Mouse (Mus musculus) adrenal gland, adult 8-10 months (tissue): ENCODE results near the gene Ulk4. TPM values are rescaled to one million over a fixed set of nuclear protein-coding genes. Genes with fewer than 3 reads are reported as not detected.

Experiments
- DNase-seq: peaks from one replicate; pipeline ENCODE4 v3.0.0; 2022
- total RNA-seq, 4 experiments: library from RNA; stranded (reverse); gene quantifications; 2 replicates each; pipeline ENCODE4 v1.2.4; 2022

Ulk4 gene
- total RNA-seq, 4 experiments from 2014 or later, result 1.7 to 4.8 (median 2.6) TPM

DNA sequence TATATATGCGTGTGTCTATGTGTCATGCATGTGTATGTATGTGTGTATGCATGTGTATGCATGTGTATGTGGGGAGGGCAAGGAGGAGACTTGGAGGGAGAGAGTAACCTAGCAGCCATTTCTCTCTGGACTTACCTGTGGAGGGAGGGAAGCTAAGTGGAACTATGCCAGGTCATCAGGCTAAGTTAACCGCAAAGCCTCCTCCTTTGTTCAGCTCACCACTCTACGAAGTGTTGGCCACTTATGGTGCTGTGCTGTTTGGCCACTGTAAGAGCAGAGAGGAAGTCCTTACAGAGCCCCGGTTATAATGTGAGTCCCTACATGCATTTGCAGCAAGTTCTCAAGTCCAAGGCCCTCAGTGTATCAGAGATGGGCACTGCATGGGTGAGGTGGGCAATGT is 300.1 kb downstream of the Ulk4 start:
- DNase-seq, result no peak

DNA sequence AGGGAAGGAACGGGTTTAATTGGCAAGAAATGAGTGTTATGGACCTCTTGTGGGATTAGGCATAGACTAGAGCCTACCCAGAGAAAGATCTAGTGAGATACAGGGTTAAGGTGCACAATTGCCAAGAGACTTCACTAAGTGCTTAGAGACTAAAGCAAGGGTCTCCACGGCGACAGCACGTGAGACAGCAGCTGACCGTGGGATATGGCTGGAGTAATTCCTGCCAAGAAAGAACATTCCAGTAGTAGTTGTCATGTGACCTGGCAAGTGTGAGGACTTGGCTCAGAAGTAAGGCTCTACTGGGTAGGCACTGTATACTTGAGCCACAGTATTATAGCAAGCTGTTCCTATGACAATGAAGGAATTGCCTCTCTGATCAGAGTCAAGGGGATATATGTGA is 300.8 kb downstream of the Ulk4 start:
- DNase-seq, result no peak

DNA sequence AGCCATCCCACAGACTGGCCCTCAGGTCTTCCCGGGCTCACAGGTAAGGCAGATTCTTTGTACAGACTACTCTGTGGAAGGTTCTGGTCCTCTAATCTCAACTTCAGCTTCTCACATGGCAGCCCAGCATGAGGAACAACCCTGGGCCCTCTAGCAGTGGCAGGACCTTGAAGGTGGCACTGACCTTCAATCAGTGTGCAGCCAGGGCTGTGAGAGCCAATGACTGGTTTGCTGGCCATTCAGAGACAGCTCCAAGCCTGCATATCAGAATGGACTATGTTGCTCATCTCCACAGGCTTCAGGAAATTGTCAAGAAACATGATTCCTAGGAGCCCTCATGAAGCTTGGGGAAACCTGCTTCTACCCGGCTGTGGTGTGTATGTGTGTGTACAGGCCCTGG is 302.8 kb downstream of the Ulk4 start:
- DNase-seq, result peak; percentile 52

DNA sequence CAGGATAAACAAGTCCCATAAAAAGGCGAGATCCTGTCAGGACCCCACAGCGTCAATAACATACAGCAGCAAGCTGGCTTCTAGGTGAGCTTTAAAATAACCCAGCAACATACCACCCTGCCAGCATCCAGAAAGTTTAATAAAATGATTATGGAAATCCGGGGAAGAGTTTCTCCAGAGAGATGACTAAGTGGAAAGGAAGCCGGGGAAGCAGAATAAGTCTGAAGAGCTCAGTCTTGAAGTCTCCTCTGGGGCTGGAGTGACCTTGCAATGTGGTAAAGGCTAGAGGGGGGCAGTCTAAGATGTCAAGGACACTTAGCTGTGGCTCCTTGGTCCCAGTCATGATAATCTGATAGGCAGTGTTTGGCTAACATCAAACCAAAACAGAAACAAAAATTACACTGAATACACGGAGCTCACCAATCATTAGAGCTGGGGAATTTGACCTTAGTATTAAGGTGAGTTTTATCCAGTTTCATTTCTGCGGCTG is 303.9 kb downstream of the Ulk4 start:
- DNase-seq, result no peak

DNA sequence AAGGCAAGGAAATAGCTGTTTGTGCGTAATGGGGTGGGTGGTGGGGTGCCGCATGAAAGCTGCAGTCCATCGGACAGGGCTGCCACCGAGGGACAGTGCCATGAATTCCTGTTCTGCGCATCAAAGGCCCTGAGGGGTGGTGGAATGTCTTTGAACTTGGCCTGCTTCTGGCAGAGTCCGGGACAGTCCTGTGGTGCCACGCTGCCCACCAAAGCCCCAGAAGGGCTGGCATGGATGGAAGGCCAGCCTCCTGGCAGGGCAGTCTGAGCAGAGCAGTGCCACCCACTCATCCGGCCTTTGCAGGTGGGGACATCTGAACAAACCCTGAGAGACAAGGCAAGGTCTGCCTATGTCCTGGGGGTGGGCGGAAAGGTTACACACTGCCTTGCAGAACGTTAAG is 312.0 kb downstream of the Ulk4 start:
- no peak for DNase-seq

DNA sequence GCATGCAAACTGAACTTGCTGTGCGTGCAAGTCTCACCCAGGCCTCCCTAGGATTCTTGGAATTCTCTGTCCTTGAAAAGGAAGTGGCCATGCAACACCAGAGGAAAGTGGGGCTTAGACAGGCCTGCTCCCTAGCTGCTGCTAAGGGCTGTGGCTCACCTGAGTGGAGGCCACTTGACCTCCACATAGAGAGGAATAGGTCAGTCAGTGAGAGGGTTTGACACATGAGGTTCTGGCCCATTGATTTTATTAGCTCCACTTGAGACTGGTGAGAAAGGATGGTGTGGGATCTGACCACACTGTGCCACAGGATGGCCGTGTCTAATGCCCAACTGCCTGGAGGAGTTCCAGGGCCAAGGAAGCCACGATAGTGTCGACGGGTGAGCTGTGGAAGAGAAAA is 312.8 kb downstream of the Ulk4 start:
- DNase-seq, result no peak

DNA sequence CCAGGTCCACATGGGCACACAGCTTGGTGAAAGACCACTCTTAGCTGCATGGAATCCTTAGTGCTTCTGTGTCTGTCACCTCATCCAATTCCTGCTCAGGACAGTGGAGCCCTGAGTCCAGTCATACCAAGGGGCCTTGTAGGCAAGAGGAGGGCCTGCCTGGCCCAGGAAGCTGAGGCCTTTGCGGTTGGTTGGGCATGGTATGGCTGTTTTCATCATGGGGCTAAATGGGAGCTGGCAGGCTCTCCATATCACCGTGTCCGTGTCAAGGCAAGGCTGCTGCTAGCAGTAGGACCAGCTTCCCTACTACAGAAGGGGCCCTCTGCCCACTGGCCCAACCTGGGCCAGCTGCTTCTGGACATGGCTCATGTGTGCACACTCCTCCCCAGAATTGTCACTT is 313.3 kb downstream of the Ulk4 start:
- DNase-seq, result no peak

DNA sequence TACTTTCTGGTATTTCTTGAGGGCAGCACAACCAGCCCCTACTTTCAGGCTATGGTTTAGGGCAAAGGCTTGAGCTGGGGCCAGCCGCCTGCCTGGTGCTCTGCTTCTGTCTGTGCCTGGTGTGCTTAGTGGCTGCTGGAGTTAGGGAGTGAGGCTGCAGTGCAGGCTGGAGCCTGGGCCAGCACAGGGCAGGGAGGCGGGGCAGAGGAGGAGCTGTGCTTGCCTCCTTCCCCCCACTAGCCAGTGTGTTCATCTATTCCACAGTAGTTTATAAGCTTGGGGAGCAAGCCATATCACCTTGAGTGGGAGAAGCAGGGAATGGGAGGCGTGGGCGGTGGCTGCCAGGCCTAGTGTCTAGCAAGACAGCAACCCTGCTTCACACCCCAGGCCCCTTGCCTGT is 313.9 kb downstream of the Ulk4 start:
- DNase-seq, result no peak

DNA sequence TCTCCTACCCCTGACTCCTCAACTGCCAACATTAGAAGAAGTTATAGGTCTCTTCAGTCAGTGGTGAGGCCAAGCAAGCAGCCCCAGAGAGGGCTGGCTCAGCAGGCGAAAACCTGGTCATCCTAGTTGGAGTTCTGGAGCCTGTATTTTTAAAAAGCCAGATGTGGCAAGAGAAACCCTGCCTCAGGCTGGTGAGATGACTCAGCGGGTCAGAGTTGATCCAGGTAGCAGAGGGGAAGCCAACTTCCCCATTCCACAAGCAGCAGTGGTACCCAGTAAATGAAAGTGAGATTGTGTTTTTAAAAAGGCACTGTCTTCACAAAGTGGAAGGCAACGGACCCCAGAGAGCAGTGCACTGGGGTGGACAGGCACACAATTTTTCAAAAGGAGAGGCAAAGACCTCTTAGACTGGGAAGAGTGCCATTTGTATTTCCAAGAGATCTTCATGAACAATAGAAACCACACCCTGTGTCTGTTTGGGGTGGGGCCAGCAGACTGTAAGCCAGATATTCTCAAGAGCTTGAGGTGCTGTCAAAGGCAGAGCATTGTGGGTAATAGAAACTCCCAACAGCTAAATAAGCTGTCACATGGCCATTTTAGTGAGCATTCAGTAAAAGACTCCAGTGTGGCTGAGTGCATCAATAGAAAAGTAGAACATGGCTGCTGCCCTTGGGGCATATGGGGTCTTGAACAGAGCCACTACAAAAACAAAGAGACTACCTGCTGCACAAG is 314.9 kb downstream of the Ulk4 start:
- no peak for DNase-seq

DNA sequence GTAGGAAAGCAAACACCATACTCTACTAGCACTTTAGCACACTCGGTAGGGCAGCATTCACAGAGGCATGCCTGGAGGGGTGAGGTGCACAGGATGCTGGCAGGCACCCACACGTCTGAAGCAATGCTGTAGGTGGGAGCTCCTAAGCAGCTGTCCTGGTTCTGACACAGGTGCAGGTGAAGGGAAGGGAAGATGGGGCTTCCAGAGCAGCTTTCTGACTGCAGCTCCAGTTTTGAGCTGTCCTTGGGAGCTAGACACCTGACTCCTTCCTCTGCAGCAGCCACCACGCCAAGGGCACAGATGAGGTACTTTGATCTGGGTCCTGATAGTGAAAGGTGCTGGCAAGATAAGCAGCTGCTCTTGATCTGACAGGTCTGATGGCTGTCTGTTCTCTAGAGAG is 315.5 kb downstream of the Ulk4 start:
- DNase-seq, result no peak

DNA sequence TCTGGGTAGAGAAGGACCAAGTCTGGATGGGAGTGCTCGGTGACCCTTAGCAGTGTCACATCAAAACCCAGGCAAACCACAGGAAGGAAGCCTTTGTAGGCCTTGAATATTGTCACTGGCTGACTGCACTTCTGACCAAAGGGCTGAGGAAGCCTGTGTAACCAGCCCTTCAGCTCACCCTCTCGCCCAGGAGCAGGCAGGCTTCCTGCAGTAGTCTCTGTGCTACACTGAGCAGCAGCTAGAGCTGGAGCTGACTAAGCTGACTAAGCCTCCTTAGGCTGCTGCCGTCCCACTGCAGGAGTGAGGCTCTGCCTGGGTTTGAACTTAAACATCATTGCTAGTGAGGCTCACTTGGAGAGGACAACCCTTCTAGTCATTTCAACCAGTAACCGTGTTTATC is 316.4 kb downstream of the Ulk4 start:
- DNase-seq, result no peak

DNA sequence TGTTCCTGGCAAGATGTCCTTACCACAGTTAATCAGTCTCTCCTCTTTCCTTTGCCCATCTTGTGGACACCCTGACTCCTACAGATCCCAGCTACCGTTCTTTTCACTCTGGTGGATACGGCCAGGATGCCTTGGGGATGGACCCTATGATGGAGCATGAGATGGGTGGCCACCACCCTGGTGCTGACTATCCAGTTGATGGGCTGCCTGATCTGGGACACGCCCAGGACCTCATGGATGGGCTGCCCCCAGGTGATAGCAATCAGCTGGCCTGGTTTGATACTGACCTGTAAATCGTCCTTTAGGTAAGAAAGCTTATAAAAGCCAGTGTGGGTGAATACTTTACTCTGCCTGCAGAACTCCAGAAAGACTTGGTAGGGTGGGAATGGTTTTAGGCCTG is 317.8 kb downstream of the Ulk4 start:
- DNase-seq, result no peak

DNA sequence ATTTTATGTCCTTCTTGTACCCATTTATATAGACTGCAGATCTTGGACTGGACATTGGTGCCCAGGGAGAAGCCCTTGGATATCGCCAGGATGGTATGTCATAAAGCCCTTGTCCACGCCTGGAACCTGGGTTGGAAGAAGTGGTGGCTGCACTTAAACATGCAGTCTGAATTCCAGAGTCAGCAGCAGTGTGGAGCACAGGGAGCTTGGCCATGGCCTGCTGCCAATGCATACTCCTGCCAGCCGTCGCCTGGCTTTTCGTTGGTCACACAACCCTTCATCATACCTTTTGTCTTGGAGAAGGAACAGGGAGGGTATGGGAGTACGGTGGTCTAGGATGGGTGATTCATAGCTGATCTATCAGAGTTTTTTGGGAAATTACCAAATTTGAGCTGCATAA is 318.4 kb downstream of the Ulk4 start:
- no peak for DNase-seq

DNA sequence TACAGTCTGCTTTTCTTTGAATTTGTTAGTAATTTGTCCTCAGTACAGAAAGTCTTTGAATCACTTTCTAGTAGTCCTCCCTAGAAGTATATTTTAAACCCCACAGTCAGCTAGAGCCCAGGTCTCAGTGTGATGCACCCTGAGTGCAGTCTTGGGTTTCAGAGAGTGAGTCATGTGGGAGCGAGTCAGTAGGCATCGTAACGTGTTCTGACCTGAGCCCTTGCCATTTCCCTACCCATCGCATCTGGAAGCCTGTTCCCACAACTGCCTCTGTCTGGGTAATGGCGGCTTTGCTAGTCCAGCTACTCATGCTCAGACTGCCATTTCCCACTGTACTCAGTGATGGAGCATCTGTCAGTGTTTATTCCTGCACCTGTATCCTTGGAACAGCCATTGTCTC is 318.9 kb downstream of the Ulk4 start:
- no peak for DNase-seq

DNA sequence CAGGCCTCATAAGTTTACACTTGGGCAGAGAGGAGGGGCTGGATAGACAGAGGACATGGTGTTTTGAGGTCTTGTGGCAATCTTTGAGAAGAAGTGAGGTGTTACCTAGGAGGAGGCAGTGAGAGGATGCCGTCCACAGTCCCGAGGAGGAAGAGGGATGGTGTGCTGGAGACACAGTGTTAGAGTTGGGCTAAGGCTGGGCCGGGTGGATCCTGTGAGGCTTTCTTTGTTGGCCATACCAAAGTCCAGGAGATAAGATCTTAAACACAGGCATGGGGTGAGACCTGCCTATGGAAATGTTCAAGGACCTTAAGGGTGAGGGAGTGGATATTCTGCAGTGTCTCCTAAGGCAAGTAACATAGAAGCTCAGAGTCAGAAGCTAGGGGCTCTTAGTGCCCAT is 325.1 kb downstream of the Ulk4 start:
- DNase-seq, result no peak

DNA sequence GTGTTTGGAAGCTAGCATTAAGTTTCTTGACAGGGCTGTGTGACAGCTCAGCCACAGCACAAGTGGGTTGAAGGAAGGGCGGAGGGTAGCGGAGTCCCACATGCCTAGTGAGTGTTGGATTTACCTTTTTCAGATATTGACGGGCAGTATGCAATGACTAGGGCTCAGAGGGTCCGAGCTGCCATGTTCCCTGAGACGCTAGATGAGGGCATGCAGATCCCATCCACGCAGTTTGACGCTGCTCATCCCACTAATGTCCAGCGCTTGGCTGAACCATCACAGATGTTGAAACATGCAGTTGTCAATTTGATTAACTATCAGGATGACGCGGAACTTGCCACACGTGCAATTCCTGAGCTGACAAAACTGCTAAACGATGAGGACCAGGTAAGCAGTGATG is 326.2 kb downstream of the Ulk4 start:
- DNase-seq, result no peak

DNA sequence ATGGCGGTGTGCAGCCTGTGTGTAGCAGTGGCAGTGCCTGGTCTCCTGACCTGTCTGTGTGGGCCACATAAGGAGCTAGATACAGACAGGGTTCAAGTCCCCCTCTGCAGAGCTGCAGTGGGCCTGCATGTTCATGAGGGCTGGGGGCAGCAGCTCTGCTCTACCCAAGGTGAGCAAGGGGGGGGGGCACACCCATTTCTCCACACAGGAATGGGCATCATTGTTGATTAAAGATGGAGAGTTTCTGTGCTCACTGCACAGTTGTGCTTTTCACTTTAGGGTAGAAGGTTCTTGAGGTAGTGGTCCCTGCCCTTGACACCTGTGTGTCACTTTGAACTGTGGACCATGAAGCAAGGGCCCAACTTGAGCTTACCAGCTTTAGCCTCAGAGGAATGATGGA is 328.2 kb downstream of the Ulk4 start:
- DNase-seq, result no peak

DNA sequence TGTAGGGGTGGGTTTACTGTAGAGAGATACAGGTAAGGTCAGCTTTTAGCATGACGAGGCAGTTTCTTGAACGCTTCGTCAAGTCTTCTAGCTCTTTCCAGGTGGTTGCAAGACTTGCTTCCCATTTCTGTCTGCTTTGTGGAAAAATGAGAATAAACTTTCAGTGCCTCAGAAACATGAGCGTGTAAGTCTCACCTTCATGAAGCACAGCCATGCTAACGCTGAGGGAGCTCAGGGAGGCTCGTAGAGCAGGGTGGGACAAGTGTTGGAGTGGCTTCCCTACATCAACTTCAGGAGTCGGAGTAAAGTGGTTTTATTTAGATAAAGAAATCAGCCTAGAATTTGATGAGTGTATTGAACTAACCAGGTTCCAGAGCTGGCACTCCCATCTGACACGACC is 330.9 kb downstream of the Ulk4 start:
- no peak for DNase-seq

DNA sequence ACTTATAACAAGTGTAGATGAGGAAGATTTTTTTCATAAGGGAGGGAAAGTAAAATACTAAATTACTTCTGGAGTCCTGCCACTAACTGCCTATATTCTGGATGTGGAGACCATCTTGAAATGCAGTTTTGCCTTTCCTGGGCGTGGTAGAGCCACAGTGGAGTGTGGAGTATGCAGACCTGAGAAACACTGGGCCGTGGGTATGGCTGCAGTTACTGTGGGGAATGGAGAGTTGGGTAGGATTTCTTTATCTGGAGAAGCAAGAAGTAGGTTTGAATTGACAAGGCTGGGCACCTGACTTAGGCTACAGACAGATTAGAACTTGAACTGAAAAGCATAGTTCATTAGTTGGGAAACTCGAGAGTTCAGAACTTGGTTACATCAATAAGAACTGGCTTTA is 332.8 kb downstream of the Ulk4 start:
- no peak for DNase-seq

DNA sequence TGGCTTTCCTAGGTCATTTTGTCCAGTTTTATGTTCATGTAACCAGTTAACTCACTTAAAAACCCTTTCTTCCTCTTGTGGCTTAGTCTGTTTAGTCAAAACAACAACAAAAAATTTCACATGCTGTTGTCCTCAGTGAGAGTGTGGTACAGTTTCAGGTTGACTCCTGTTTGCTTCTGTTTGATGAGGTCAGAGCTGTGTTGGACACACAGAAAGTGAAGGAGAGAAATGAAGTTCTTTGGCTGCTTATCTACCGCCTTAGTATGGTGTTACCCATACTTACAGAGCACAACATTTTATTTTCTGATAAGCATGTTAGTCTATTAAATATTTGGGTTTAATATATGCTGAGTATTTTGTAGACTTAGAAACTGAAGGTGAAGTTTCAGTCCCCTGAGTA is 333.2 kb downstream of the Ulk4 start:
- no peak for DNase-seq

DNA sequence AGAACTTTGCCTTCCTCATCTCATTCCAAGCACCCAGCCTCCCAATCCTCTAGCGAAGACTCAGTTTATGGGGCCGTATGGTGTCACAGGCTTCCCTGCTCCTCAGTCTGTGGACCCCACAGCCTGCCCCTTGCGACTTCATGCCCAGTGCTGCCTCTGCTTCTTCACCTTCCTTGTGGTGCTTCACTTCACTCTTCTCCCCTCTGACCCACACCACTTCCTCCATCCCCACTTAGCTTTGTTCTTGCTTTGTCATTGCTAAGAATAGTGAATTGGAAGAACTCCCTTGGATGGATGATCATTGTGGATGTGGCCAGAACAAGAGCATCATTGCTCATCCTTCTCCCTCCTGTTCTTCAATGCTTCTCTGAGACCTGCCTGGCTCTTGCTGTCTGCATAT is 336.1 kb downstream of the Ulk4 start:
- no peak for DNase-seq

DNA sequence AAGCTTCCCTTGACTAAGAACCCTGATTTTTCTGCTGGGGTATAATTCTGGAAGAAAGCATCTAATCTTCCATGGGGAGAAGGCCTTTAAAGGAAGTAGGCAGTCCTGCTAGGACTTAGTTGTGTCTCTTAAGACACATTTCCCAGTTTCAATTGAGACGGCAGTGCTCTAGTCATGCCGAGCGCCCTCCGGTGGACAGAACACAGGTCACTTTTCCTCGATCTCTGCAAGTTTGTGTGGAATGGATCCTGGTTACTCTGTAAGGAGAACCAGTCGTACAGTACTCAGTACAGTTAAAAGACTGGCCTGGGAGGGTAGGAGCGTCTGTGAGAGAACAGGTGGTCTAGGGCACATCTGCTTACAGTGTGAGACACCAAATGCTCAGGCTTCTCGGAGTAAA is 340.6 kb downstream of the Ulk4 start:
- DNase-seq, result peak; percentile 53

DNA sequence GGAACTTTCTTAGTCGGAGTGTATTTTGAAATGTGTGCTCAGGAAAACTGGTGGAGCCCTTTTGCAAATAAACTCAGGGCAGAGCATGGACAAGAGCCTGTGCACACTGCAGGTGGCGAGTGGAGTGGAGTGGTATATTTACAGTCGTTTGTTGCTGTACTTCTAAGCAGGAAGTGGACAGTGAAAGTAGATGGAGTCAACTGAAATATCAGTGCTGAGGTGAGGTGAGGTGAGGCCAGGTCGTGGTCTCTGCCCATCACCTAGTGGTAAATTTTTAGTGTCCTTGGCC is 341.4 kb downstream of the Ulk4 start:
- DNase-seq, result no peak

DNA sequence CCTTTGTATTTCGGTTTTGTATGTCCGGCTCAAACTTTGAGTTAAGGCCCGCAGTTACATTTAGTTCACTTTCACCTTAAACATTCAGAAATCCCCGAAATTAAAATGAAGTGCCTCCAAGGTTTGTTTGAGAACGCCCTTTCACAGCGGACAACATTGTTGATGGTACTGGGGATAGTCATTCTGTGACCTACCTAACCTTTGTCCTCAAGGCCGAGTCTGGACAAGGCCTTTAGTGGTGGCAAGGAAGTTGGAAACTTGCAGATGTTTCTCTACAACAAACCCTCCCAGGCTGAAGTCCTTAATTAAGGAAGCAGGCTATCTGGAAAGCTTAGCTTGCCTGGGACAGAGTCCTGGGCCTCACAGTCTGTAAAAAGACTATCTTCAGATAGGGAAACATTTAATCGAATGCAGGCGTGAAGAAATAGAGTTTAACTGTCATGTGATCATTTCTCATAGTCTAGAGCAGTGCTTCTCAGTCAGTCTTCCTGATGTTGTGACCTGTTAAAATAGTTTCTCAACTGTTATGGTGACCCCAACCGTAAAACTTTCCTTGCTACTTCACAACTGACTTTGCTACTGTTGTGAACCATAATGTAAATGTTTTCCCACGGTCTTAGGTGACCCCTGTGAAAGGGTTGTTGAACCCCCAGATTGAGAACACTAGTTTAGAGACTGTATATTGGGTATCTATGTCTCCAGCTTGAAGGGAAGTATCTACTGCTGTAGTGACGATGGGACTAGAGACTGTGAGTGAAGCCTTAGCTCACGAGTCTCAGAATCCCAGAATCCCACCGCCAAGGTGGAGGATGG is 342.0 kb downstream of the Ulk4 start:
- DNase-seq, result no peak
